Mouse (Mus musculus) hindbrain, embryonic 14.5 days (tissue): ENCODE results near the gene Mtln. TPM values are rescaled to one million over a fixed set of nuclear protein-coding genes. Genes with fewer than 3 reads are reported as not detected.

Source experiments
- polyA plus RNA-seq: library from polyadenylated mRNA; unstranded; fragments of >200 nt; fragmentation: Nextera tagmentation; extraction: Ambion mirVana; gene quantifications from 2 replicates; pipeline ENCODE4 v1.2.1, GENCODE M21; 2014

Gene Mtln
- polyA plus RNA-seq, 1 experiment from 2014 or later = 50.9 TPM

Other genes with a start within 250 kb of the Mtln start
- gene Zfp661, start 205.4 kb downstream of the Mtln start, polyA plus RNA-seq = 7.0 and 7.1 TPM in 2 replicates
- gene Mrps5, start 205.3 kb downstream of the Mtln start, polyA plus RNA-seq = 123 and 128 TPM in 2 replicates
- gene Mal, start 135.8 kb downstream of the Mtln start, polyA plus RNA-seq = 3.5 and 3.7 TPM in 2 replicates
- gene Mall, start 62.6 kb downstream of the Mtln start, polyA plus RNA-seq = 1.3 and 1.4 TPM in 2 replicates
- 14.9 and 15.0 TPM in 2 replicates for gene Nphp1, start 3.6 kb downstream of the Mtln start, polyA plus RNA-seq
- gene Bub1, start 39.4 kb upstream of the Mtln start, polyA plus RNA-seq = 3.2 and 3.7 TPM in 2 replicates
- gene Acoxl, start 46.4 kb upstream of the Mtln start, polyA plus RNA-seq = 0.16 TPM in 1 of 2 replicates, not detected in the other